In the genomic region with DNA sequence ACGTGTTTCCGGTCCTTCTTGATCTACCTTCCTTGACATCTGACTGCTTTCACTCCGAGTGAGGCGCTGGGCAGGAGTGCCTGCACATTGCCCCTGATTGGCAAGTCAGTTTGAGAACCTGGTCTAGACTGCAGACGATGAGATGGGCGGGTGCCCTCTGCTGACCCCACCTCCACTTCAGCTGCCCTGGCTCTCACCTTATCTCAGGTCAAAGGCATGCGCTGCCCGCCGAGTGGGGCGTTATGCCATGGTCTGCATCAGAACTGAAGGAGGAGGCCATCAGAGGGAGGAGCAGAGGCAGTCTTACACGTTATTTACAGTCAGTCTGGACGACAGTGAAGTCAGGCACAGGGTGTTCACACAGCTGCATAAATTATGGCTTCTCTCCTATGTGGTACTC, we compare ENCODE assay signal across 19 mouse cellular contexts.
DNase-seq lines count a peak whose midpoint lies in the region; ATAC-seq and TF ChIP-seq lines count a peak whose summit lies in the region.
"Had no signal": no experiment of that assay in that cellular context is flagged by ENCODE, and none has a peak within 500 bp of the region (broad histone marks: within the 10 kb centered on the region; RNA-seq: fewer than 3 reads in every experiment).

No protein-coding gene starts in this region.

- H3K36me3 ChIP-seq in E14TG2a.4 (ENCODE audit: insufficient read depth, low read length), result no peaks in the 10 kb centered on the region
- no peaks in the 10 kb centered on the region for H3K36me3 ChIP-seq in lung, postnatal 0 days (ENCODE audit: insufficient read depth, low read length)
- no peaks in the 10 kb centered on the region for H3K36me3 ChIP-seq in hindbrain, embryonic 12.5 days
- H3K36me3 ChIP-seq: hindbrain, embryonic 15.5 days; limb, embryonic 10.5 days; liver, embryonic 15.5 days; midbrain, embryonic 12.5 days had no signal

- no peak for TF ChIP-seq CTCF in E14TG2a.4 (conservative IDR thresholded peaks at IDR 0.05; ENCODE audit: low read length)
- TF ChIP-seq CTCF in lung, postnatal 0 days (IDR thresholded peaks at IDR 0.05), result no peak

- ATAC-seq in lung, postnatal 0 days, result peak; percentile 90
- ATAC-seq in megakaryocyte-erythroid progenitor cell, adult 5-6 weeks (replicated peaks; ENCODE audit: low FRiP score, low TSS enrichment, poor library complexity, severe bottlenecking), result no peak
- no peak for ATAC-seq in cerebellum, adult (ENCODE audit: insufficient number of reproducible peaks, low FRiP score, low TSS enrichment)
- no peak for ATAC-seq in hindbrain, embryonic 12.5 days (ENCODE audit: low FRiP score)
- ATAC-seq: forebrain, embryonic 14.5 days had no signal

- peak; percentile 8 for DNase-seq in gastrocnemius, postnatal 14 days
- DNase-seq in gastrocnemius, postnatal 25 days, result no peak
- DNase-seq in heart, postnatal 25 days (ENCODE audit: low spot score), result peak; percentile 16
- peak; percentile 55 for DNase-seq in lung, postnatal 0 days (ENCODE audit: low spot score)
- DNase-seq: adrenal gland, postnatal 10 days; cerebellum, adult 9-10 months; kidney, adult 9 months; kidney, postnatal 14 days; liver; thymus, postnatal 14 days had no signal

- TF ChIP-seq EP300 in lung, postnatal 0 days (IDR thresholded peaks at IDR 0.05), result no peak

- no peak overlapping the region for H3K4me2 ChIP-seq in lung, postnatal 0 days (replicated peaks; ENCODE audit: low read depth, low read length)
- H3K4me2 ChIP-seq in hindbrain, embryonic 12.5 days (replicated peaks), result no peak overlapping the region
- H3K4me2 ChIP-seq: hindbrain, embryonic 15.5 days; liver, embryonic 15.5 days; midbrain, embryonic 12.5 days had no signal

- peaks cover 13% of the 10 kb centered on the region for H3K4me1 ChIP-seq in E14TG2a.4 (replicated peaks; ENCODE audit: low read depth, low read length)
- H3K4me1 ChIP-seq in lung, postnatal 0 days (ENCODE audit: insufficient read depth, low read depth, low read length), result no peaks in the 10 kb centered on the region
- H3K4me1 ChIP-seq in hindbrain, embryonic 12.5 days, result no peaks in the 10 kb centered on the region
- H3K4me1 ChIP-seq: hindbrain, embryonic 15.5 days; liver, embryonic 15.5 days; midbrain, embryonic 12.5 days had no signal

- no peak overlapping the region for H3K27ac ChIP-seq in lung, postnatal 0 days (ENCODE audit: low read length)
- no peak overlapping the region for H3K27ac ChIP-seq in hindbrain, embryonic 12.5 days
- H3K27ac ChIP-seq: hindbrain, embryonic 15.5 days; limb, embryonic 10.5 days; liver, embryonic 15.5 days; midbrain, embryonic 12.5 days had no signal

- H3K9ac ChIP-seq in lung, postnatal 0 days (replicated peaks; ENCODE audit: low read depth), result no peak overlapping the region
- H3K9ac ChIP-seq in hindbrain, embryonic 12.5 days, result no peak overlapping the region
- H3K9ac ChIP-seq: hindbrain, embryonic 15.5 days; liver, embryonic 15.5 days; midbrain, embryonic 12.5 days had no signal

- H3K27me3 ChIP-seq in E14TG2a.4 (ENCODE audit: insufficient read depth, low read length), result no peaks in the 10 kb centered on the region
- no peaks in the 10 kb centered on the region for H3K27me3 ChIP-seq in lung, postnatal 0 days (replicated peaks; ENCODE audit: insufficient read depth, low read length)
- H3K27me3 ChIP-seq in hindbrain, embryonic 12.5 days, result no peaks in the 10 kb centered on the region
- H3K27me3 ChIP-seq: hindbrain, embryonic 15.5 days; liver, embryonic 15.5 days; midbrain, embryonic 12.5 days had no signal

- WGBS in lung, postnatal 0 days, result 48% methylated on average over 12 of the region's 12 CpGs
- WGBS in hindbrain, embryonic 12.5 days, result 80% methylated on average over 12 of the region's 12 CpGs

- peak overlapping the region; percentile 43; the same call in 1 of the 2 replicates for H3K4me3 ChIP-seq in E14TG2a.4 (replicated peaks; ENCODE audit: low read length)
- no peak overlapping the region for H3K4me3 ChIP-seq in lung, postnatal 0 days (ENCODE audit: low read depth, low read length)
- H3K4me3 ChIP-seq in hindbrain, embryonic 12.5 days, result no peak overlapping the region
- H3K4me3 ChIP-seq: hindbrain, embryonic 15.5 days; limb, embryonic 10.5 days; liver, embryonic 15.5 days; midbrain, embryonic 12.5 days had no signal

- intact Hi-C loops in gastrocnemius, postnatal 14 days (cut with DNase I; ENCODE audit: low total_unique reads), result no loop called here
- intact Hi-C loops in heart, postnatal 25 days (cut with DNase I), result no loop called here

- H3K9me3 ChIP-seq in E14TG2a.4 (ENCODE audit: low read length), result no peaks in the 10 kb centered on the region
- no peaks in the 10 kb centered on the region for H3K9me3 ChIP-seq in lung, postnatal 0 days (ENCODE audit: low read length)
- no peaks in the 10 kb centered on the region for H3K9me3 ChIP-seq in hindbrain, embryonic 12.5 days (replicated peaks)
- H3K9me3 ChIP-seq: hindbrain, embryonic 15.5 days; limb, embryonic 10.5 days; liver, embryonic 15.5 days; midbrain, embryonic 12.5 days had no signal
